Mouse (Mus musculus) embryonic fibroblast, embryonic 13.5 days (primary cell): ENCODE results near the gene Selenon.

Experiments
- CTCF ChIP-seq: IDR thresholded peaks from 2 replicates; pipeline ENCODE4 v1.5.1; 2011; ENCODE audit warnings: mild to moderate bottlenecking, control low read depth, low read length, moderate library complexity, borderline replicate concordance; ENCODE audit not compliant: insufficient read depth
- POLR2A ChIP-seq: IDR thresholded peaks from 2 replicates; pipeline ENCODE4 v1.6.1; 2011; ENCODE audit warnings: low read depth, mild to moderate bottlenecking, control low read depth, low read length, moderate library complexity

GRCm38 (mm10) chr4:134534124-134534886, 17.7 kb downstream of the Selenon start:
- TF ChIP-seq CTCF: no peak
- peak; percentile 32; the same call in 1 of the 2 replicates for TF ChIP-seq POLR2A
